Mouse (Mus musculus): Measurements from ENCODE around the gene Odf3b. TPM values are rescaled to one million over a fixed set of nuclear protein-coding genes. Genes with fewer than 3 reads are reported as not detected.

Odf3b gene
- polyA plus RNA-seq, 1 experiment from 2014 or later: 1.3 TPM

GRCm38 (mm10) chr15:89352795-89353194 is 26.3 kb downstream of the Odf3b start:
- H3K9me3 ChIP-seq (ENCODE audit: control insufficient read depth, low read length): no peaks in the 10 kb centered on the region
- no peak for ATAC-seq (ENCODE audit: low read depth)
- H3K4me1 ChIP-seq (ENCODE audit: control insufficient read depth, insufficient read depth, low read length): peaks cover 8% of the 10 kb centered on the region; the same call in 1 of the 2 replicates
- H3K4me3 ChIP-seq (ENCODE audit: low read depth, low read length): no peak overlapping the region
- WGBS: 94% methylated on average over 12 of the region's 12 CpGs
- no peaks in the 10 kb centered on the region for H3K27me3 ChIP-seq (ENCODE audit: control insufficient read depth, insufficient read depth, low read length)
- no peak overlapping the region for H3K9ac ChIP-seq (replicated peaks; ENCODE audit: low read depth, low read length)
- no peak overlapping the region for H3K27ac ChIP-seq (ENCODE audit: low read depth, low read length)
- peaks cover 21% of the 10 kb centered on the region for H3K36me3 ChIP-seq (ENCODE audit: control insufficient read depth, insufficient read depth, low read length)
- no peak overlapping the region for H3K4me2 ChIP-seq (ENCODE audit: low read depth, low read length)

DNA sequence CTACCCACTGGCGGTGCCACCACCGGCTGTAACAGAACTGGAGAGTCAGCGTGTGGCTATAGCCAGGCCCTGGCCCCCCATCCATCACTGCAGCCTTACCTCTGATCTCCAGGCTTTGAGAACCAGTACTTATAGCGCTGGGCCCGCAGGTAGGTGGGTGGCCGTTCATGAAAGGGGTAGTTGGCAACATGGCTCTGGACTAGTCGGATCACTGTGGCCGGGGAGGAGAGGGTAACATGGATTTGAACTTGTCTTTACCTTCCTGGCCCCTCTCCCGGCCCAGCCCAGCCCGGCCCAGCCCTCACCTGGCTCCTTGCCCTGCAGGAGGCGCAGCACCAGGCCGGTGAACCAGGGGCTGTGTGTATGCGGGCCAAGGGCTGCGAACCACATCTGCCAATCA is 27.0 kb downstream of the Odf3b start:
- Histone ChIP-seq H3K4me2 (ENCODE audit: low read depth, low read length) (no peak overlapping the region), H3K9me3 (ENCODE audit: control insufficient read depth, low read length) (no peaks in the 10 kb centered on the region), H3K36me3 (ENCODE audit: control insufficient read depth, insufficient read depth, low read length) (peaks cover 21% of the 10 kb centered on the region), H3K4me3 (ENCODE audit: low read depth, low read length) (no peak overlapping the region), H3K27ac (ENCODE audit: low read depth, low read length) (no peak overlapping the region), H3K27me3 (ENCODE audit: control insufficient read depth, insufficient read depth, low read length) (no peaks in the 10 kb centered on the region), H3K9ac (replicated peaks; ENCODE audit: low read depth, low read length) (no peak overlapping the region), H3K4me1 (ENCODE audit: control insufficient read depth, insufficient read depth, low read length) (peaks cover 8% of the 10 kb centered on the region; the same call in 1 of the 2 replicates)
- 95% methylated on average over 14 of the region's 14 CpGs for WGBS
- no peak for ATAC-seq (ENCODE audit: low read depth)

DNA sequence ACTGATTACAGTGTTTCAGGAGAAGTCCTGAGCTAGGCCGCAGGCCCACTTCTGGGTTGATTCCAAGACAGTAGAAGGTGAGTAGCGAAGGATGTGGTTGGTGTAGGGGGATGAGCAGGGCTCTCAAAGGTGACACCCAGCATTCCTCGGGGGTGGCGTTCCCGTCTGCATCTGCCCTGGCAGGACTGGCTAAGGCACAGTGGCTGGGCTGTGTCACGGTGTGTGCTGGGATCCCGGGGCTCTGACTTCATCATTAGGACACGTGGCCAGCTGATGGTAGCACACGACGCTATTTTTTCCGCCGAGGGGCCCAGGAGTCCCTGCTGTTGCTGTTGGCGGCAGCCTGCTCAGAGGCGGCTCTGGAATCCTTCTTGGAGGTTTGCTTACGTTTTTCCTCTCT is 27.8 kb downstream of the Odf3b start:
- Histone ChIP-seq H3K9me3 (ENCODE audit: control insufficient read depth, low read length) (no peaks in the 10 kb centered on the region), H3K27ac (ENCODE audit: low read depth, low read length) (no peak overlapping the region), H3K4me1 (ENCODE audit: control insufficient read depth, insufficient read depth, low read length) (peaks cover 8% of the 10 kb centered on the region; the same call in 1 of the 2 replicates), H3K4me2 (ENCODE audit: low read depth, low read length) (no peak overlapping the region), H3K36me3 (ENCODE audit: control insufficient read depth, insufficient read depth, low read length) (peaks cover 21% of the 10 kb centered on the region), H3K9ac (replicated peaks; ENCODE audit: low read depth, low read length) (no peak overlapping the region), H3K27me3 (ENCODE audit: control insufficient read depth, insufficient read depth, low read length) (no peaks in the 10 kb centered on the region), H3K4me3 (ENCODE audit: low read depth, low read length) (no peak overlapping the region)
- 94% methylated on average over 15 of the region's 15 CpGs for WGBS
- no peak for ATAC-seq (ENCODE audit: low read depth)

DNA sequence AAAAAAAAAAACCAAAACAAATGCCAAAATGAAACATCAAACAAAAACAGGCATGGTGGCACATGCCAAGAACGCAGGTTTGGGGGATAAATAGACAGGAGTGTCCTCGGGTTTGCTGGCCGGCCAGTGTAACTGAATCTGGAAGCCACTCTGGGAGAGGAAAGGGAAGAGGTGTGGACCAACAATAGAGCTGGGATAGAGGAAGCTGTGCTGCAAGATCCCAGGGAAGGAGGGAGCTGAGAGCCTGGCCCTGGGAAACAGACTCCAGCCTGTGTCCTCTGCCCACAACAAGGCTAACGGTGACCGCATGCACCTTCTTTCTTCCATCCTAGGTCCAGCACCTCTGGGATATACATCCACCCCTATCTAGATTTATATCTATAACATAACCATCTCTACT is 28.6 kb downstream of the Odf3b start:
- H3K4me1 ChIP-seq (ENCODE audit: control insufficient read depth, insufficient read depth, low read length): peaks cover 8% of the 10 kb centered on the region; the same call in 1 of the 2 replicates
- H3K9me3 ChIP-seq (ENCODE audit: control insufficient read depth, low read length): no peaks in the 10 kb centered on the region
- H3K36me3 ChIP-seq (ENCODE audit: control insufficient read depth, insufficient read depth, low read length): peaks cover 21% of the 10 kb centered on the region
- ATAC-seq (ENCODE audit: low read depth): no peak
- H3K27ac ChIP-seq (ENCODE audit: low read depth, low read length): no peak overlapping the region
- H3K4me2 ChIP-seq (ENCODE audit: low read depth, low read length): no peak overlapping the region
- no peak overlapping the region for H3K4me3 ChIP-seq (ENCODE audit: low read depth, low read length)
- no peak overlapping the region for H3K9ac ChIP-seq (replicated peaks; ENCODE audit: low read depth, low read length)
- WGBS: 93% methylated on average over 5 of the region's 5 CpGs
- no peaks in the 10 kb centered on the region for H3K27me3 ChIP-seq (ENCODE audit: control insufficient read depth, insufficient read depth, low read length)

- ATAC-seq (ENCODE audit: low read depth): no peak
- WGBS: 97% methylated on average over 3 of the region's 3 CpGs
- Histone ChIP-seq H3K9me3 (ENCODE audit: control insufficient read depth, low read length) (no peaks in the 10 kb centered on the region), H3K4me3 (ENCODE audit: low read depth, low read length) (no peak overlapping the region), H3K9ac (replicated peaks; ENCODE audit: low read depth, low read length) (no peak overlapping the region), H3K36me3 (ENCODE audit: control insufficient read depth, insufficient read depth, low read length) (no peaks in the 10 kb centered on the region), H3K27ac (ENCODE audit: low read depth, low read length) (no peak overlapping the region), H3K27me3 (ENCODE audit: control insufficient read depth, insufficient read depth, low read length) (no peaks in the 10 kb centered on the region), H3K4me2 (ENCODE audit: low read depth, low read length) (no peak overlapping the region), H3K4me1 (ENCODE audit: control insufficient read depth, insufficient read depth, low read length) (no peaks in the 10 kb centered on the region)
Observed at GRCm38 (mm10) chr15:89343325-89343724, 35.8 kb downstream of the Odf3b start.

GRCm38 (mm10) chr15:89341678-89342077 is 37.4 kb downstream of the Odf3b start:
- Histone ChIP-seq H3K36me3 (ENCODE audit: control insufficient read depth, insufficient read depth, low read length) (no peaks in the 10 kb centered on the region), H3K9me3 (ENCODE audit: control insufficient read depth, low read length) (no peaks in the 10 kb centered on the region), H3K27ac (ENCODE audit: low read depth, low read length) (no peak overlapping the region), H3K4me2 (ENCODE audit: low read depth, low read length) (no peak overlapping the region), H3K9ac (replicated peaks; ENCODE audit: low read depth, low read length) (no peak overlapping the region), H3K4me1 (ENCODE audit: control insufficient read depth, insufficient read depth, low read length) (no peaks in the 10 kb centered on the region), H3K4me3 (ENCODE audit: low read depth, low read length) (no peak overlapping the region), H3K27me3 (ENCODE audit: control insufficient read depth, insufficient read depth, low read length) (no peaks in the 10 kb centered on the region)
- WGBS: 47% methylated on average over 1 of the region's 1 CpGs
- no peak for ATAC-seq (ENCODE audit: low read depth)

DNA sequence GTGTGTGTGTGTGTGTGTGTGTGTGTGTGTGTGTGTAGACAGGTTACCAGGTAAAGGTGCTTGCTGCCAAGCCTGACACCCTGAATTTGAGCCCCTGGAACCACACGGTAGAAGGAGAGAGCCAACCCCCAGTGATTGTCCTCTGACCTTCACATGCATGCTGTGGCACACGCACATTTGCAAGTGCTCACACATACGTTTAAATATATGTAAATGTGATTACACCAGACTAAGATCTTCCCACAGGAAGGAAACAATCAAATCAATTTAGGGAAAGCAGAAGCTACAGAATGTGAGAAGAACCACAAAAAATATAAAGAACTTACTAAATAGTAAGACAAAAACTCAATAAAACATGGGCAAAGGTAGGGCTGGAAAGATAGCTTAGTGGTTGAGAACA is 38.9 kb downstream of the Odf3b start:
- WGBS: 90% methylated on average over 3 of the region's 3 CpGs
- ATAC-seq (ENCODE audit: low read depth): no peak
- H3K9me3 ChIP-seq (ENCODE audit: control insufficient read depth, low read length): no peaks in the 10 kb centered on the region
- H3K27me3 ChIP-seq (ENCODE audit: control insufficient read depth, insufficient read depth, low read length): no peaks in the 10 kb centered on the region
- no peak overlapping the region for H3K4me3 ChIP-seq (ENCODE audit: low read depth, low read length)
- no peaks in the 10 kb centered on the region for H3K36me3 ChIP-seq (ENCODE audit: control insufficient read depth, insufficient read depth, low read length)
- H3K27ac ChIP-seq (ENCODE audit: low read depth, low read length): no peak overlapping the region
- H3K4me2 ChIP-seq (ENCODE audit: low read depth, low read length): no peak overlapping the region
- H3K4me1 ChIP-seq (ENCODE audit: control insufficient read depth, insufficient read depth, low read length): no peaks in the 10 kb centered on the region
- H3K9ac ChIP-seq (replicated peaks; ENCODE audit: low read depth, low read length): no peak overlapping the region

DNA sequence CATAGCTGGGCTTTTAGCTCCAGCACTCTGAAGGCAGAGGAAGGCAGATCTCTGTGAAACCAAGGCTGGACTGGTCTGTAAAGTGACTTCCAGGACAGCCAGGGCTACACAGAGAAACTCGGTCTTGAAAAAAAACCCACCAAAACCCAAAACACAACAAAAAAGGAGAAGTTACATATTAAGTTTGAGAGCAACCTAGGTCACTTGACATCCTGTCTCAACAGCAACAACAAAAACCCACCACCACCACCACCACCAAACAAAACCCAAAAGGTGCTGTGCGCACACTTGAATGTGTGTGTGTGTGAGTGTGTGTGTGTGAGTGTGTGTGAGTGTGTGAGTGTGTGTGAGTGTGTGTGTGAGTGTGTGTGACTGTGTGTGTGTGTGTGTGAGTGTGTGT is 39.4 kb downstream of the Odf3b start:
- WGBS: 96% methylated on average over 2 of the region's 2 CpGs
- H3K36me3 ChIP-seq (ENCODE audit: control insufficient read depth, insufficient read depth, low read length): no peaks in the 10 kb centered on the region
- no peaks in the 10 kb centered on the region for H3K27me3 ChIP-seq (ENCODE audit: control insufficient read depth, insufficient read depth, low read length)
- no peaks in the 10 kb centered on the region for H3K4me1 ChIP-seq (ENCODE audit: control insufficient read depth, insufficient read depth, low read length)
- no peak for ATAC-seq (ENCODE audit: low read depth)
- H3K4me2 ChIP-seq (ENCODE audit: low read depth, low read length): no peak overlapping the region
- H3K27ac ChIP-seq (ENCODE audit: low read depth, low read length): no peak overlapping the region
- no peak overlapping the region for H3K4me3 ChIP-seq (ENCODE audit: low read depth, low read length)
- H3K9me3 ChIP-seq (ENCODE audit: control insufficient read depth, low read length): no peaks in the 10 kb centered on the region
- H3K9ac ChIP-seq (replicated peaks; ENCODE audit: low read depth, low read length): no peak overlapping the region

DNA sequence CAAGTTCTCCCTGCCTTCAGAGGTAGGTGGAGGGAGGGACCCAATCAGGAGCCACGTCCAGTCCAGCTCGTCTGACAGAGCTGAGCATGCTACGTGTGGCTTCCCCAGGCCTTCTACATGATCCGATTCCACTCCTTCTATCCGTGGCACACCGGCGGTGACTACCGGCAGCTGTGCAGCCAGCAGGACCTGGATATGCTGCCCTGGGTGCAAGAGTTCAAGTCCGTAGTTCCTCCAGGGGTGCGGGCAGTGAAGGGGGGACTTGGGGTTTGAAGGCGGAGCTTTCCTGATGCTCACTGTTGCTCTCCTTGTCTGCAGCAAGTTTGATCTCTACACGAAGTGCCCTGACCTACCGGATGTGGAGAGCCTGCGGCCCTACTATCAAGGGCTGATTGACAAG is 42.7 kb downstream of the Odf3b start:
- Histone ChIP-seq H3K4me2 (ENCODE audit: low read depth, low read length) (no peak overlapping the region), H3K4me1 (ENCODE audit: control insufficient read depth, insufficient read depth, low read length) (no peaks in the 10 kb centered on the region), H3K27me3 (ENCODE audit: control insufficient read depth, insufficient read depth, low read length) (no peaks in the 10 kb centered on the region), H3K9ac (replicated peaks; ENCODE audit: low read depth, low read length) (no peak overlapping the region), H3K27ac (ENCODE audit: low read depth, low read length) (no peak overlapping the region), H3K36me3 (ENCODE audit: control insufficient read depth, insufficient read depth, low read length) (no peaks in the 10 kb centered on the region), H3K9me3 (ENCODE audit: control insufficient read depth, low read length) (no peaks in the 10 kb centered on the region), H3K4me3 (ENCODE audit: low read depth, low read length) (no peak overlapping the region)
- no peak for ATAC-seq (ENCODE audit: low read depth)
- WGBS: 87% methylated on average over 14 of the region's 14 CpGs
